Mouse (Mus musculus): ENCODE measurements around the gene Il2rb. TPM values are rescaled to one million over a fixed set of nuclear protein-coding genes. Genes with fewer than 3 reads are reported as not detected.

The Il2rb gene
- total and polyA plus RNA-seq, 3 experiments, result 0.31 to 2.3 (median 0.55) TPM

DNA sequence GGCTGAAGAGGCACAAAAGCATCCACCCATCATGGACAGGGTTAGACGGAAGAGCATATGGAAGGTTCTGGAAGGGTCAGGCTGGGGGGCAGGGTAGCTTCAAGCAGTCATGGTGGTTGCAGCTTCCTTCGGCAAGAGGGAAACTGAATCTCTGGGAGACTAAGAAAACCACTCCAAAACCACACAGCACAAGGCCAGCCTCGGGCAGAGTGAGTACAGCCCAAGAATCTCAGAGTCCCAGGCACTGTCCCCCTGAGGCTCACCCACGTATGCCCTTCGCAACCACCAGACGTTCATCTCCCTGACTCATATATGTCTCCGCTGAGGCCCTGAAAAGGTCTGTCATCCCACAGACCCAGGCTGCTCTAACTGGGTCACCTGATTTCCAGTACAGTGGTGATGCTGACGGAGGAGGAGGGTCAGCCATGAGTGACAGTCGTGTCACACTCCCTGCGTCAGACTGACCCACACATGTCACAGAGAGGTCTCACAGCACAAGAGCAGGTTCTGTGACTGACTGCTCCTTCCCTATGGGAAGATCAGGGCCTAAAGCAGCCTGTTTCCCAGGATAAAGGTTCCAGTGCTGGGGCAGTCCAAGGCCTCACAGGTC lies 1.6 kb downstream of the Il2rb start:
- WGBS, result 83% methylated on average over 10 of the region's 10 CpGs
- Histone ChIP-seq H3K4me3 (no peak overlapping the region), H3K4me1 (ENCODE audit: control insufficient read depth, insufficient read depth, low read length) (no peaks in the 10 kb centered on the region), H3K9ac (ENCODE audit: low read depth, low read length) (no peak overlapping the region), H3K36me3 (ENCODE audit: control insufficient read depth, insufficient read depth, low read length) (no peaks in the 10 kb centered on the region), H3K27me3 (ENCODE audit: control insufficient read depth, insufficient read depth, low read length) (no peaks in the 10 kb centered on the region), H3K79me2 (replicated peaks; ENCODE audit: control insufficient read depth, insufficient read depth, low read length) (no peaks in the 10 kb centered on the region), H3K27ac (no peak overlapping the region)
- intact Hi-C loops (cut with DNase I), result no loop called here
- DNase-seq, result no peak
- TF ChIP-seq EP300 (IDR thresholded peaks at IDR 0.05; ENCODE audit: insufficient read depth, low read depth, low read length) (no peak), CTCF (IDR thresholded peaks at IDR 0.05) (no peak), POLR2A (IDR thresholded peaks at IDR 0.05; ENCODE audit: insufficient read depth, low read depth, low read length) (no peak)

- TF ChIP-seq EP300 (IDR thresholded peaks at IDR 0.05; ENCODE audit: insufficient read depth, low read depth, low read length) (no peak), CTCF (IDR thresholded peaks at IDR 0.05) (no peak), POLR2A (IDR thresholded peaks at IDR 0.05; ENCODE audit: insufficient read depth, low read depth, low read length) (no peak)
- H3K27ac ChIP-seq, result no peak overlapping the region
- no peaks in the 10 kb centered on the region for H3K36me3 ChIP-seq (ENCODE audit: control insufficient read depth, insufficient read depth, low read length)
- no peak overlapping the region for H3K4me3 ChIP-seq
- no peak for DNase-seq
- H3K9ac ChIP-seq (ENCODE audit: low read depth, low read length), result no peak overlapping the region
- 92% methylated on average over 3 of the region's 3 CpGs for whole genome bisulfite sequencing
- H3K27me3 ChIP-seq (ENCODE audit: control insufficient read depth, insufficient read depth, low read length), result no peaks in the 10 kb centered on the region
- no peaks in the 10 kb centered on the region for H3K79me2 ChIP-seq (replicated peaks; ENCODE audit: control insufficient read depth, insufficient read depth, low read length)
- H3K4me1 ChIP-seq (ENCODE audit: control insufficient read depth, insufficient read depth, low read length), result no peaks in the 10 kb centered on the region
- intact Hi-C loops (cut with DNase I), result no loop called here
These were observed 3.8 kb downstream of the Il2rb start for GRCm38 (mm10) chr15:78491301-78491700.

GRCm38 (mm10) chr15:78489906-78490305 lies 5.2 kb downstream of the Il2rb start:
- DNase-seq, result no peak
- H3K4me1 ChIP-seq (ENCODE audit: control insufficient read depth, insufficient read depth, low read length), result no peaks in the 10 kb centered on the region
- no peaks in the 10 kb centered on the region for H3K79me2 ChIP-seq (replicated peaks; ENCODE audit: control insufficient read depth, insufficient read depth, low read length)
- no peak overlapping the region for H3K4me3 ChIP-seq
- no peaks in the 10 kb centered on the region for H3K27me3 ChIP-seq (ENCODE audit: control insufficient read depth, insufficient read depth, low read length)
- intact Hi-C loops (cut with DNase I), result no loop called here
- H3K36me3 ChIP-seq (ENCODE audit: control insufficient read depth, insufficient read depth, low read length), result no peaks in the 10 kb centered on the region
- no peak overlapping the region for H3K27ac ChIP-seq
- no peak overlapping the region for H3K9ac ChIP-seq (ENCODE audit: low read depth, low read length)
- TF ChIP-seq POLR2A (IDR thresholded peaks at IDR 0.05; ENCODE audit: insufficient read depth, low read depth, low read length), result no peak
- TF ChIP-seq EP300 (IDR thresholded peaks at IDR 0.05; ENCODE audit: insufficient read depth, low read depth, low read length), result no peak
- no peak for TF ChIP-seq CTCF (IDR thresholded peaks at IDR 0.05)
- WGBS, result 80% methylated on average over 8 of the region's 8 CpGs

GRCm38 (mm10) chr15:78489248-78489647 lies 5.8 kb downstream of the Il2rb start:
- DNase-seq, result no peak
- no peaks in the 10 kb centered on the region for H3K27me3 ChIP-seq (ENCODE audit: control insufficient read depth, insufficient read depth, low read length)
- WGBS, result 56% methylated on average over 3 of the region's 3 CpGs
- no peak overlapping the region for H3K27ac ChIP-seq
- H3K79me2 ChIP-seq (replicated peaks; ENCODE audit: control insufficient read depth, insufficient read depth, low read length), result no peaks in the 10 kb centered on the region
- H3K4me1 ChIP-seq (ENCODE audit: control insufficient read depth, insufficient read depth, low read length), result no peaks in the 10 kb centered on the region
- H3K4me3 ChIP-seq, result no peak overlapping the region
- TF ChIP-seq EP300 (IDR thresholded peaks at IDR 0.05; ENCODE audit: insufficient read depth, low read depth, low read length), result no peak
- TF ChIP-seq CTCF (IDR thresholded peaks at IDR 0.05), result no peak
- TF ChIP-seq POLR2A (IDR thresholded peaks at IDR 0.05; ENCODE audit: insufficient read depth, low read depth, low read length), result no peak
- intact Hi-C loops (cut with DNase I), result no loop called here
- no peak overlapping the region for H3K9ac ChIP-seq (ENCODE audit: low read depth, low read length)
- no peaks in the 10 kb centered on the region for H3K36me3 ChIP-seq (ENCODE audit: control insufficient read depth, insufficient read depth, low read length)

GRCm38 (mm10) chr15:78487066-78487465 lies 8.0 kb downstream of the Il2rb start:
- intact Hi-C loops (cut with DNase I), result no loop called here
- no peaks in the 10 kb centered on the region for H3K79me2 ChIP-seq (replicated peaks; ENCODE audit: control insufficient read depth, insufficient read depth, low read length)
- no peaks in the 10 kb centered on the region for H3K4me1 ChIP-seq (ENCODE audit: control insufficient read depth, insufficient read depth, low read length)
- no peak overlapping the region for H3K9ac ChIP-seq (ENCODE audit: low read depth, low read length)
- no peaks in the 10 kb centered on the region for H3K27me3 ChIP-seq (ENCODE audit: control insufficient read depth, insufficient read depth, low read length)
- no peaks in the 10 kb centered on the region for H3K36me3 ChIP-seq (ENCODE audit: control insufficient read depth, insufficient read depth, low read length)
- no peak overlapping the region for H3K27ac ChIP-seq
- DNase-seq, result no peak
- TF ChIP-seq EP300 (IDR thresholded peaks at IDR 0.05; ENCODE audit: insufficient read depth, low read depth, low read length), result no peak
- TF ChIP-seq POLR2A (IDR thresholded peaks at IDR 0.05; ENCODE audit: insufficient read depth, low read depth, low read length), result no peak
- no peak for TF ChIP-seq CTCF (IDR thresholded peaks at IDR 0.05)
- 60% methylated on average over 4 of the region's 4 CpGs for WGBS
- H3K4me3 ChIP-seq, result no peak overlapping the region

- Histone ChIP-seq H3K9ac (ENCODE audit: low read depth, low read length) (no peak overlapping the region), H3K79me2 (replicated peaks; ENCODE audit: control insufficient read depth, insufficient read depth, low read length) (no peaks in the 10 kb centered on the region), H3K36me3 (ENCODE audit: control insufficient read depth, insufficient read depth, low read length) (no peaks in the 10 kb centered on the region), H3K27ac (no peak overlapping the region), H3K4me1 (ENCODE audit: control insufficient read depth, insufficient read depth, low read length) (no peaks in the 10 kb centered on the region), H3K4me3 (no peak overlapping the region), H3K27me3 (ENCODE audit: control insufficient read depth, insufficient read depth, low read length) (no peaks in the 10 kb centered on the region)
- intact Hi-C loops (cut with DNase I), result no loop called here
- WGBS, result 71% methylated on average over 1 of the region's 1 CpGs
- no peak for DNase-seq
- TF ChIP-seq CTCF (IDR thresholded peaks at IDR 0.05), result no peak
- TF ChIP-seq POLR2A (IDR thresholded peaks at IDR 0.05; ENCODE audit: insufficient read depth, low read depth, low read length), result no peak
- TF ChIP-seq EP300 (IDR thresholded peaks at IDR 0.05; ENCODE audit: insufficient read depth, low read depth, low read length), result no peak
These were observed 8.5 kb downstream of the Il2rb start for GRCm38 (mm10) chr15:78486564-78486963.
